ENCODE assay signal across 21 mouse cellular contexts in genomic region chr16:20411958-20412570, GRCm38 (mm10). TPM values are rescaled to one million over a fixed set of nuclear protein-coding genes. Genes with fewer than 3 reads are reported as not detected.
DNase-seq lines count a peak whose midpoint lies in the region; ATAC-seq and TF ChIP-seq lines count a peak whose summit lies in the region.
"Had no signal": no experiment of that assay in that cellular context is flagged by ENCODE, and none has a peak within 500 bp of the region (broad histone marks: within the 10 kb centered on the region; RNA-seq: fewer than 3 reads in every experiment).

No protein-coding gene starts in this region.

- H3K4me3 ChIP-seq in intestine, embryonic 14.5 days (ENCODE audit: low read depth, low read length) = no peak overlapping the region
- H3K4me3 ChIP-seq in intestine, embryonic 16.5 days (ENCODE audit: low read length) = no peak overlapping the region
- H3K4me3 ChIP-seq in liver, adult 2 months (ENCODE audit: insufficient read depth, low read depth, low read length) = no peak overlapping the region
- no peak overlapping the region for H3K4me3 ChIP-seq in liver, embryonic 13.5 days (replicated peaks)
- H3K4me3 ChIP-seq in forebrain, embryonic 10.5 days = no peak overlapping the region
- H3K4me3 ChIP-seq: embryonic facial prominence, embryonic 12.5 days; erythroblast, embryonic 14.5 days; forebrain, embryonic 15.5 days; heart, adult 2 months; hindbrain, embryonic 15.5 days; stomach, embryonic 15.5 days had no signal

- WGBS in intestine, embryonic 14.5 days = 76% methylated on average over 8 of the region's 8 CpGs
- WGBS in intestine, embryonic 16.5 days = 73% methylated on average over 8 of the region's 8 CpGs
- 39% methylated on average over 8 of the region's 8 CpGs for WGBS in liver, adult 2 months
- WGBS in liver, embryonic 13.5 days (ENCODE audit: insufficient replicate concordance) = 75% methylated on average over 8 of the region's 8 CpGs
- 88% methylated on average over 8 of the region's 8 CpGs for WGBS in forebrain, embryonic 10.5 days

- no peaks in the 10 kb centered on the region for H3K79me2 ChIP-seq in liver, adult 2 months (ENCODE audit: control insufficient read depth, insufficient read depth, low read length)

- H3K36me3 ChIP-seq in intestine, embryonic 14.5 days (ENCODE audit: control insufficient read depth, insufficient read depth, low read length) = peaks cover 4% of the 10 kb centered on the region; the same call in 1 of the 2 replicates
- no peaks in the 10 kb centered on the region for H3K36me3 ChIP-seq in intestine, embryonic 16.5 days (ENCODE audit: control insufficient read depth, insufficient read depth, low read length)
- no peaks in the 10 kb centered on the region for H3K36me3 ChIP-seq in liver, adult 2 months (ENCODE audit: control insufficient read depth, insufficient read depth, low read length)
- peaks cover 2% of the 10 kb centered on the region; the same call in 1 of the 2 replicates for H3K36me3 ChIP-seq in liver, embryonic 13.5 days
- peaks cover 6% of the 10 kb centered on the region for H3K36me3 ChIP-seq in forebrain, embryonic 10.5 days (replicated peaks)
- H3K36me3 ChIP-seq: embryonic facial prominence, embryonic 12.5 days; stomach, embryonic 15.5 days had no signal

- no peaks in the 10 kb centered on the region for H3K9me3 ChIP-seq in intestine, embryonic 14.5 days (ENCODE audit: control insufficient read depth, low read length)
- H3K9me3 ChIP-seq in intestine, embryonic 16.5 days (ENCODE audit: control insufficient read depth, low read length) = no peaks in the 10 kb centered on the region
- no peaks in the 10 kb centered on the region for H3K9me3 ChIP-seq in liver, embryonic 13.5 days (replicated peaks)
- H3K9me3 ChIP-seq in forebrain, embryonic 10.5 days = no peaks in the 10 kb centered on the region
- H3K9me3 ChIP-seq: embryonic facial prominence, embryonic 12.5 days; forebrain, embryonic 15.5 days; hindbrain, embryonic 15.5 days; stomach, embryonic 15.5 days had no signal

- ATAC-seq in intestine, embryonic 14.5 days (replicated peaks; ENCODE audit: low FRiP score, low TSS enrichment, low read depth) = no peak
- ATAC-seq in intestine, embryonic 16.5 days = no peak
- 0 out of 2 replicates have a peak, but pooled peaks have one; percentile 48 for ATAC-seq in liver, embryonic 13.5 days (ENCODE audit: low read depth)
- ATAC-seq: forebrain, embryonic 15.5 days had no signal

- DNase-seq in intestine, embryonic 14.5 days (ENCODE audit: low spot score) = peak; percentile 35
- DNase-seq in liver, adult 2 months (ENCODE audit: extremely low read depth, low read depth, low spot score) = peak; percentile 27
- no peak for DNase-seq in liver
- no peak for DNase-seq in liver, embryonic 13.5 days
- DNase-seq in forebrain, embryonic 10.5 days (ENCODE audit: extremely low spot score, low spot score) = no peak
- no peak for DNase-seq in urinary bladder, postnatal 36 days (ENCODE audit: low spot score in 2 of 2)
- DNase-seq: adrenal gland, postnatal 14 days; cerebellum, adult 11 months; cerebellum, postnatal 10 days; heart, adult 2 months; heart, postnatal 4 days; lung, embryonic 14.5 days; lung, postnatal 36 days; right cerebral cortex, postnatal 14 days; thymus, adult 18-20 months had no signal

- TF ChIP-seq CTCF in liver, adult 2 months (IDR thresholded peaks at IDR 0.05; ENCODE audit: low read depth, low read length) = no peak

- H3K27me3 ChIP-seq in intestine, embryonic 14.5 days (replicated peaks; ENCODE audit: control insufficient read depth, insufficient read depth, low read length) = no peaks in the 10 kb centered on the region
- H3K27me3 ChIP-seq in intestine, embryonic 16.5 days (replicated peaks; ENCODE audit: control insufficient read depth, insufficient read depth, low read length) = no peaks in the 10 kb centered on the region
- no peaks in the 10 kb centered on the region for H3K27me3 ChIP-seq in liver, adult 2 months (ENCODE audit: control insufficient read depth, insufficient read depth, low read length)
- no peaks in the 10 kb centered on the region for H3K27me3 ChIP-seq in liver, embryonic 13.5 days
- H3K27me3 ChIP-seq in forebrain, embryonic 10.5 days (ENCODE audit: poor library complexity, severe bottlenecking) = no peaks in the 10 kb centered on the region
- H3K27me3 ChIP-seq: embryonic facial prominence, embryonic 12.5 days; forebrain, embryonic 15.5 days; hindbrain, embryonic 15.5 days; stomach, embryonic 15.5 days had no signal

- no peak overlapping the region for H3K27ac ChIP-seq in intestine, embryonic 14.5 days (ENCODE audit: low read depth)
- H3K27ac ChIP-seq in intestine, embryonic 16.5 days (ENCODE audit: low read length) = no peak overlapping the region
- no peak overlapping the region for H3K27ac ChIP-seq in liver, adult 2 months (replicated peaks; ENCODE audit: insufficient read depth, low read depth, low read length)
- no peak overlapping the region; the same call in 1 of the 2 replicates for H3K27ac ChIP-seq in liver, embryonic 13.5 days
- H3K27ac ChIP-seq in forebrain, embryonic 10.5 days = no peak overlapping the region
- H3K27ac ChIP-seq: embryonic facial prominence, embryonic 12.5 days; forebrain, embryonic 15.5 days; heart, adult 2 months; hindbrain, embryonic 15.5 days; stomach, embryonic 15.5 days had no signal

- no peak for TF ChIP-seq POLR2A in liver, adult 2 months (IDR thresholded peaks at IDR 0.05; ENCODE audit: extremely low read depth, insufficient read depth, low read length)

- no peak overlapping the region for H3K4me2 ChIP-seq in intestine, embryonic 14.5 days (ENCODE audit: low read length)
- no peak overlapping the region for H3K4me2 ChIP-seq in intestine, embryonic 16.5 days (ENCODE audit: low read depth, low read length)
- no peak overlapping the region for H3K4me2 ChIP-seq in liver, embryonic 13.5 days
- H3K4me2 ChIP-seq: embryonic facial prominence, embryonic 12.5 days; forebrain, embryonic 15.5 days; hindbrain, embryonic 15.5 days; lung, embryonic 14.5 days; stomach, embryonic 15.5 days had no signal

- no peak overlapping the region for H3K9ac ChIP-seq in intestine, embryonic 14.5 days (ENCODE audit: low read length)
- no peak overlapping the region for H3K9ac ChIP-seq in intestine, embryonic 16.5 days (ENCODE audit: low read depth, low read length)
- no peak overlapping the region for H3K9ac ChIP-seq in liver, adult 2 months (ENCODE audit: low read depth, low read length)
- H3K9ac ChIP-seq in liver, embryonic 13.5 days = no peak overlapping the region
- H3K9ac ChIP-seq: embryonic facial prominence, embryonic 12.5 days; forebrain, embryonic 15.5 days; hindbrain, embryonic 15.5 days; lung, embryonic 14.5 days; stomach, embryonic 15.5 days had no signal

- no peaks in the 10 kb centered on the region for H3K4me1 ChIP-seq in intestine, embryonic 14.5 days (replicated peaks; ENCODE audit: control insufficient read depth, insufficient read depth, low read length)
- H3K4me1 ChIP-seq in intestine, embryonic 16.5 days (ENCODE audit: control insufficient read depth, insufficient read depth, low read length) = no peaks in the 10 kb centered on the region
- H3K4me1 ChIP-seq in liver, adult 2 months (ENCODE audit: control insufficient read depth, insufficient read depth, low read length) = 0 out of 2 replicates have a peak, but pooled peaks cover 2% of the 10 kb centered on the region
- H3K4me1 ChIP-seq in liver, embryonic 13.5 days (replicated peaks) = peaks cover 28% of the 10 kb centered on the region
- no peaks in the 10 kb centered on the region for H3K4me1 ChIP-seq in forebrain, embryonic 10.5 days
- H3K4me1 ChIP-seq: forebrain, embryonic 15.5 days; hindbrain, embryonic 15.5 days; stomach, embryonic 15.5 days had no signal

RNA-seq across cellular contexts. Expression of gene Abcc5, which starts 14.1 kb away (rescaled TPM):
- 59.0 and 62.8 TPM in 2 replicates for polyA plus RNA-seq in intestine, embryonic 14.5 days (2014; fragmentation: Nextera tagmentation; extraction: Ambion mirVana)
- polyA plus RNA-seq in intestine, embryonic 16.5 days (2015; fragmentation: Nextera tagmentation; extraction: Ambion mirVana) = 28.0 and 31.0 TPM in 2 replicates
- total RNA-seq in liver, adult 2 months (2014; rRNA removed) = 6.6 and 7.9 TPM in 2 replicates
- polyA plus RNA-seq in liver, adult 2 months (2012; rRNA removed) = 4.3 and 7.7 TPM in 2 replicates
- 16.0 and 17.8 TPM in 2 replicates for polyA plus RNA-seq in liver, embryonic 13.5 days (2015; fragmentation: Nextera tagmentation; extraction: Ambion mirVana)
- 57.1 and 59.8 TPM in 2 replicates for polyA plus RNA-seq in forebrain, embryonic 10.5 days (2016; fragmentation: Nextera tagmentation; extraction: Ambion mirVana)

Comparison
In these comparisons a context has a peak if more than half of its experiments do, and no peak if none do; other contexts are left out.
1. DNase-seq: peak in intestine, embryonic 14.5 days (single experiment) and liver, adult 2 months (single experiment); none in liver (single experiment), liver, embryonic 13.5 days (single experiment), forebrain, embryonic 10.5 days (single experiment) and urinary bladder, postnatal 36 days (0 of 2).